Mouse (Mus musculus) heart, adult 9 months (tissue): ENCODE measurements at regions not wholly inside any gene's neighbourhood (a gene's known extent, or its start where the extent isn't known, plus 50 kb on each side); places are given as distances from the start of the nearest gene placed in this dataset.
A peak's percentile ranks its signal among the peaks of the same experiment; 100 is the strongest.
"Not testable (repeated sequence)": the region's sequence is repeated elsewhere in the genome, so short reads cannot be mapped to it uniquely, and the experiment has no call there.

ENCODE experiments used
- DNase-seq, 2 experiments: peaks; one replicate each; pipeline ENCODE4 v3.0.0; 2022; ENCODE audit warnings: low spot score in 2 of 2

DNA sequence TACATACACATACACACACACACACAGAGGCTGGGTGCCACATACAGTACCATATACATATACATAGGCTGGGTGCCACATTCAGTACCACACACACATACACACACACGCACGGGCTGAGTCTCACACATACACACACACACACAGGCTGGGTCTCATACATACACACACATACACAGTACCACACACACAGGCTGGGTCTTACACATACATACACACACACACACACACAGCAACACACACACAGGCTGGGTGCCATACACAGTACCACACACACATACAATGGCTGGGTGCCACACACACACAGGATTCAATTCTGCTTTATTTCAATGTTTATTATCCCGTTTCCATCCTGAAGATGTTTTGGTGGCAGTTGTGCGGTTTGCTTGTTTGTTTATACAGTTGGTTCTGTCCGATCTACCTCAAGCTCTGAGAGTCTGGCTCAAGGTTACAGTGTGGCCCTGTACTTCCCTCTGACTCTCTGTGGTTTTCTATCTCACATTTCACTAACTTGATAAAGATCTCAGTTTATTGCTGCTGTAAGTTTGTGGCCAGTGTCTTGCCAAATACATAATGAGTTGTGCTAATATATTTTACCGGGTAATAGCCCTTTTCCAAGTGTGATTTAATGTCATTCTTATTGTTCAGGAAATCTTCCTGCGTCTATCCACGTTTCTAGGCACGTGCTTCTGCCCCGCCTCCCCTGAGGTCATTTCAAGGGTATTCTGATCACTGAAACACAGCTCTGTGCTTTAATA is 164.7 kb upstream of the Zfp637 start:
- DNase-seq = peak in 1 of 2 experiments; percentile 12

GRCm38 (mm10) chr6:117677062-117677461 is 163.9 kb upstream of the Zfp637 start:
- DNase-seq = no peak

- no peak for DNase-seq
Measured at GRCm38 (mm10) chr6:117677821-117678220, 163.2 kb upstream of the Zfp637 start.

GRCm38 (mm10) chr6:117678276-117678675 is 162.7 kb upstream of the Zfp637 start:
- no peak for DNase-seq

GRCm38 (mm10) chr6:117678877-117679276 is 162.1 kb upstream of the Zfp637 start:
- DNase-seq = no peak

DNA sequence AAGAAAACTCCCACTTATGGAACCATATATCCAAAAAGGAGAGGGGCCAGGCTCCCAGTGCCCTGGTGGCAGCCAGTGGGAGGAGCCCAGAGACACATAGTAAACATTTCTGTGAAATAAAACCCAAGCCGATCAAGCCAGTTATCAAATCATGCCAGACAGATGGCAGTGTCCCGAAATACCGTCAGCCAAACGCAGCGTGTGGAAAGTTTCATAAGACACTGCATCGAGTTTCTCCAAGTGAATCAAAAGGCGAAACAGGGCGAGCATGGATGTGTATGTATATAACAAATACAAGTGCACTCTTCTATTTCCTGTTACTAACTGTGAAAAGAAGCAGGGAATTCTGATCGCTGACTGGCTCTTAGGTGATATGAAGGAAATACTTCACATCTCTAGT is 154.8 kb upstream of the Zfp637 start:
- DNase-seq = no peak

DNA sequence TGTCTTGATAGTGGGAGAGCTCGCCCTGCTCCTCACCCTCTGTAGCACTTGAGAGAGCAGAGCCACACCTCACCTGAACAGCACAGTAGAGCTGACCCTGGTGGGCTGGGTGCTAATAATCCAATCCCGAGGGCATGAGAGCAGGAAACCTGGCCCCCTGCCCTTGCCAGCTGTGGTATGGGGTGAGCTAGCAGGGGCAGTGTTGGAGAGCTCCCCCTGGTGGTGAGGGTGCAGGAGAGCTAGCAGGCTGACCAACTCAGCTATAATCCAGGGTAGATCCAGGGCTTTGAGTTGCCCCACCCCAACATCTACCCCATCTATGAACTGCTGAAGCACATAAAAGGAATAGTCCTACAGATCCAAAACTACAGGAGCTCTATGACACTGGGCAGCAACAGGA is 153.9 kb upstream of the Zfp637 start:
- peak in 1 of 2 experiments; percentile 21 for DNase-seq

- DNase-seq = peak in 1 of 2 experiments; percentile 21
Measured at GRCm38 (mm10) chr6:117688664-117689178, 152.3 kb upstream of the Zfp637 start.

DNA sequence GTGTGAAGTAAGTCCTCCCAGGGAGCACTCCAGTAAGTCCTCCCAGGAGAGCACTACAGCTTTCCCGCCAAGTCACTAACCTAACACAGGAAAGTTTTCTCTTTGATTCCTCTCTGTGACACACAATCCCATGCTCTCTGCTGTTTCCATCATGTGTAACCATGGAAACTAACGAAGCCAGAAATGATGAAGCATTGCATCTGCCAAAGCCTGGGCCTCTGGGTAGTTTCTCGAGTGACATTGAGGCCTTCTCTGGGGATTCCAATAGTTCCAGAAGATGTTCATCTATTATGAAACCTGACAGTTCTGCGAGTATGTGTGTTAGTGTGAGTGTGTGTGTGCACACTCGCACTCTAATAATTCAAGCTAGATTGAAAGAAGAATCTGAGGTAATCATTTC is 140.7 kb upstream of the Zfp637 start:
- DNase-seq = no peak

DNA sequence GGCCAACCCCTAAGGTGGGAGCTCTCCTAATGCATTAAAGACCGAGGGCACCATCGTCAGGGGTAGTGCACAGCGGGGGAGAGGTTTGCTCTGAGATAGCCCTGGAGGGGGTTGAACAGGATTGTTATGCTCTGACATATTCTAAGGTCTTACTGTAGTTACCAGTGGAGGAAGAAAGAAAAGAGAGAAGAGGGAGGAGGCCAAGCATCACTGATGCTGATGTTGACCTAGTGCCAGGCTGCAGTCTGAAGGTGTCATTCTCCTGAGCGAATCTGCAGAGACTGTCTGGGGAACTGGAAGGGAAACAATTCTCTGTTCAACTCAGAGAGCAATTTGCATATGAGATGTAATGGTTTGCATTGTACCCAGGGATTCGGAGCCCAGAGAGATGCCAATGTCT is 139.4 kb upstream of the Zfp637 start:
- no peak for DNase-seq

- no peak for DNase-seq
Measured at GRCm38 (mm10) chr6:117706006-117706405, 135.0 kb upstream of the Zfp637 start.

DNA sequence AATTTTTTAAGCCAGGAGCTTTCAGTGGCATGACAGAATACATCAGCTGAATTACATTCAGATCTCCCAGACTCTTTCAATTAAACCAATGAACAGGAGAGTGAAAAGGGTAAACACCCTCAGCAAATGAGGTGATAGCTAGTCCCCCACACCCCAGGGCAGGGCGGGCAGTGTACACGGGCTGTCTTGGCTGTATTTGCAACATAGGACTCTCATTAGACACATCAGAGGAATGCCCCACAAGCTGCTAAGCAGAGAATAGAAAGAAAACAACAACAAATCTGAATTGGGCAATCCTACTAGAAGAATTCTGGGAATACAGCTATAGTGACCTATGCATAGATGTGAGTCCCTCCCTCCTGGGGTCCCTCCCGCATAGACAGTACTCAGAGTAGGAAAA is 131.8 kb upstream of the Zfp637 start:
- DNase-seq = no peak

- no peak for DNase-seq
Measured at GRCm38 (mm10) chr6:117715056-117715777, 125.8 kb upstream of the Zfp637 start.

GRCm38 (mm10) chr6:117716422-117716821 is 124.6 kb upstream of the Zfp637 start:
- not testable (repeated sequence) for DNase-seq

DNA sequence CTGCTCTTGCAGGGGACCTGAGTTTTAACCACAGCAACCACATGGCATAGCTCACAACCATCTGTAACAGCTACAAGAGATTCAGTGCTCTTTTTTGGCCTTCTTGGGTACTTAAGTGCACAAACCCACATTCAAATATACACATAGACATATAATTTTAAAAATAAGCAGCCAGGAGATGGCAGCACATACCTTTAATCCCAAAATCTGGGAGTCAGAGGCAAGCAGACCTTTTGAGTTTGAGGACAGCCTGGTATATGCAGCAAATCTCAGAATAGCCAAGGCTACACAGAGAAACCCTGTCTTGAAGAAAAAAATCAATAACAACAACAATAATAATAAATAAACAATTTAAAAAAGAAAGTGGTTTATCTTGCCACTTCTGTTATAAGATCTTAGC is 88.6 kb upstream of the Zfp637 start:
- DNase-seq = not testable (repeated sequence)

DNA sequence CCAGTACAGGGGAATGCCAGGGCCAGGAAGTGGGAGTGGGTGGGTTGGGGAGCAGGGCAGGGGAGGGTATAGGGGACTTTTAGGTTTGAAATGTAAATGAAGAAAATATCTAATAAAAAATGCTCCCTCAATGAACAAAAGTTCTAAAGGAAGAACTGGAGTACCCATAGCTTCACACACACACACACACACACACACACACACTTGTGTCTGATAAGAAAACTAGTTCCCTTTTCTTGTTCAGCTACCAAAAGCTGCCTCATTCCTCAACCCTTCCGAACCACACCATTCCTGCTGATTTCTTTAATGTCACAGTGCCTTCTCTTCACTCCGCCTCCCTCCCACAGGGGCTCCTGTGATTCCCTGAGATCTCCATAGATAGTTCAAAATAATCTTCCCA is 85.3 kb upstream of the Zfp637 start:
- DNase-seq = not testable (repeated sequence)

DNA sequence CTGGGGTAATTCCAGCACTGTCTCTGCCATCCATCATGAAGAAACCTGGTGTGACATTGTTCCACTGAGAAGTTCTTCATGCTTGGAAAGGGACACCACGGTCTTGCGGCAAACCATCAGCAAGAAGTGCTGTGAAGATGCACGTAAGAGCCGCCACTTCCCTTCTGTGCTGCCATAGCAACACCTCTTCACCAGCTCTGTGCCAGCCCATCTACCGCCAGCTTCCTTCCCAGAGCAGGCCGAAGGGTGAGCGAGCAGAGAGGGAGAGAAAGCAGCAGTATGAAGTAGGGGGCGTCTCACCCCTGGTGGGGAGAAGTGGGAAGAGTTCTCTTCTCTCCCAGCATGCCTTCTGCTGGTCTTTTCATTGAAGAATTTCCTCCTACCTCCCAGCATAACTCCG is 84.8 kb upstream of the Zfp637 start:
- DNase-seq = no peak

DNA sequence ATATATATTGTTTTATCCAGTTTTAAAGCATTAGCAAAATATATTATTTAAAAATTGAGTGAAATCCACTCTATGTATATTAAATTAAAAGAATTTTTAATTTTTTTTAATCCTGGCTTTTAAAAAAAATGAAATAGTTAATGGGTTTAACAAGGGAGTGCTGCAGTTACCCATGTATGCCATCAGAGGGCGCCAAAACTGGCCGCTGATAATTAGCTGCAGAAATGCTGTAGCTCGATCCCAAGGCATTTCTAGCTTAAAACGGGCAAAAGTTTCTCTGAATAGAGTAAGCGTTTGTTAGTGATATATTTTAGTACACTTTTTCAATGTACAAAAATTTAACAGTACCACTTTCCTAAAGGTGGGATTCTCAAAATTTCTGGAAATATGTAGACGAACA is 82.5 kb upstream of the Zfp637 start:
- peak in 1 of 2 experiments; percentile 31 for DNase-seq

DNA sequence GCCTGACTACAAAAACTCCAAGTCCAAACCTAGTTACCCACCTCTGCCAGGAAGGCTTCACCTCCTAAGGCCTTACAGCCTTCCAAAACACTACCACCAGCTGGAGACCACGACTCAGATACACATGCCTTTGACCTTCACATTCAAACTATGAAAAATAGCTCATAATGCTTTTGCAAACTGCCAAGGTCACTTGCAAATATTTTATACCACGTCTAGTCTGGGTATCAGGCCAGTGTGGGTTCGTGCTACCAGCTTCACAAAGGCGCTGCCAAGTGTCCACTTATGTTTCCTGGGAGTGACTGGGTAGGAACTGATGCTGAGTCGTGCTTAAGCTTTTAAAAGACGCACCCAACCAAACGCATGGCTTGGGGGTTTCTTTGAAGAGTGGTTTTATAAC is 69.5 kb upstream of the Zfp637 start:
- no peak for DNase-seq

GRCm38 (mm10) chr6:117772396-117772795 is 68.6 kb upstream of the Zfp637 start:
- DNase-seq = no peak

DNA sequence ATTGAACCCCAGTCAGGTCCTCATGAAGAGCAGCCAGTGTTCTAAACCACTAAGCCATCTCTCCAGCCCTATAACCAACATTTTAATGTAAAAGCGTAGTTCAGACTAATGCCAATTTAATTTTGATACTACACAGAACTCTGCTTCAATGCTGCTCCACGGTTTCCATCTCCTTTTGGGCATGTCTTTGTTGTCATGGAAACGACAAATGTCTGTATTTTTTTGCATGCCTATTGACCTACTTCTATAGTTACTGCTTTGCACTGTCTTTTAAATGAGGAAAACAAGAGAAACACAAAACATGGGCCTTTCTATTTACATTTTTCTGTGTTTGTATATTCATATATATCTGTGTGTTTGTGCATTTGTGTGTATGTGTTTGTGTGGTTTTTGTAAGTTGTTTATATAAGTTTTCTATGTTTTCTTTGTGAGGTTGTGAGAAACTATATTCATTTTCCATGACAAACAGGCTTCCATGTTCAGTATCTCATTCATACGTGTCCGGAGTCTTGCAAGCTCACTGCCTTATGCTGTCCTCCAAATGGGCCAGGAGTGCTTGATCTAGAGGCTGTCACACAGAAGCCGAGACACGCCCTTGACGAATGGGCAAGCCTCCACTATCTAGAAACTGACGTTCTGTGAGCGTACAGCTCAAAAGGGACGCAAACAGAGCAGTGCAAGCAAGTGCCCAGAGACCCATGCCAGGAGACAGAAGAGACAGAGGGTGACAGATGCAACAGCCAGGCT is 65.5 kb upstream of the Zfp637 start:
- DNase-seq = no peak

GRCm38 (mm10) chr6:117778027-117778426 is 63.0 kb upstream of the Zfp637 start:
- no peak for DNase-seq
